8 mouse cellular contexts compared by ENCODE assay signal in genomic region chr11:19204521-19204920, GRCm38 (mm10).
DNase-seq lines count a peak whose midpoint lies in the region; ATAC-seq lines count a peak whose summit lies in the region.

No protein-coding gene starts in this region.

- intact Hi-C loops in left cerebral cortex, postnatal 4 days (cut with DNase I), result no loop called here
- intact Hi-C loops in left cerebral cortex, postnatal 25 days (cut with DNase I), result loop anchor here (10.0 kb wide), 1 partner anchor 180 kb away; no protein-coding TSS in a partner anchor

- H3K9me3 ChIP-seq in neural tube, embryonic 13.5 days, result peaks cover 3% of the 10 kb centered on the region; the same call in 1 of the 2 replicates

- H3K27ac ChIP-seq in neural tube, embryonic 13.5 days (replicated peaks), result peak overlapping the region; percentile 38; the same call in 1 of the 2 replicates

- H3K4me2 ChIP-seq in neural tube, embryonic 13.5 days, result no peak overlapping the region

- ATAC-seq in neural tube, embryonic 13.5 days (ENCODE audit: low read depth), result no peak

- peaks cover 20% of the 10 kb centered on the region for H3K4me1 ChIP-seq in neural tube, embryonic 13.5 days (replicated peaks)

- peak; percentile 41 for DNase-seq in left cerebral cortex, postnatal 4 days
- no peak for DNase-seq in left cerebral cortex, postnatal 25 days (ENCODE audit: low spot score in 2 of 2)
- peak; percentile 35 to 53 for DNase-seq in heart, adult 9 months (ENCODE audit: low spot score in 2 of 2)
- DNase-seq in kidney, postnatal 10 days, result peak; percentile 52
- no peak for DNase-seq in frontal cortex, postnatal 36 days (ENCODE audit: low spot score in 2 of 2)
- no peak for DNase-seq in cerebellum, adult 11-12 months
- no peak for DNase-seq in left cerebral cortex, adult 8-10 months (ENCODE audit: low spot score in 2 of 2)

- no peak overlapping the region for H3K4me3 ChIP-seq in neural tube, embryonic 13.5 days

- no peaks in the 10 kb centered on the region for H3K27me3 ChIP-seq in neural tube, embryonic 13.5 days

- 21% methylated on average over 7 of the region's 7 CpGs for WGBS in neural tube, embryonic 13.5 days

- H3K36me3 ChIP-seq in neural tube, embryonic 13.5 days, result no peaks in the 10 kb centered on the region

- H3K9ac ChIP-seq in neural tube, embryonic 13.5 days, result peak overlapping the region; percentile 12; the same call in 1 of the 2 replicates

Comparison
In these comparisons a context has a peak if more than half of its experiments do, and no peak if none do; other contexts are left out.
1. DNase-seq: peak in left cerebral cortex, postnatal 4 days (single experiment), heart, adult 9 months (2 of 2) and kidney, postnatal 10 days (single experiment); none in left cerebral cortex, postnatal 25 days (0 of 2), frontal cortex, postnatal 36 days (0 of 2), cerebellum, adult 11-12 months (single experiment) and left cerebral cortex, adult 8-10 months (0 of 2).